Mouse (Mus musculus): Measurements from ENCODE around the gene Ryr3. TPM values are rescaled to one million over a fixed set of nuclear protein-coding genes. Genes with fewer than 3 reads are reported as not detected.
"Not testable (repeated sequence)": the region's sequence is repeated elsewhere in the genome, so short reads cannot be mapped to it uniquely, and the experiment has no call there.

Gene Ryr3
- total RNA-seq, 2 experiments from 2014 or later: 2.1 to 3.5 TPM

DNA sequence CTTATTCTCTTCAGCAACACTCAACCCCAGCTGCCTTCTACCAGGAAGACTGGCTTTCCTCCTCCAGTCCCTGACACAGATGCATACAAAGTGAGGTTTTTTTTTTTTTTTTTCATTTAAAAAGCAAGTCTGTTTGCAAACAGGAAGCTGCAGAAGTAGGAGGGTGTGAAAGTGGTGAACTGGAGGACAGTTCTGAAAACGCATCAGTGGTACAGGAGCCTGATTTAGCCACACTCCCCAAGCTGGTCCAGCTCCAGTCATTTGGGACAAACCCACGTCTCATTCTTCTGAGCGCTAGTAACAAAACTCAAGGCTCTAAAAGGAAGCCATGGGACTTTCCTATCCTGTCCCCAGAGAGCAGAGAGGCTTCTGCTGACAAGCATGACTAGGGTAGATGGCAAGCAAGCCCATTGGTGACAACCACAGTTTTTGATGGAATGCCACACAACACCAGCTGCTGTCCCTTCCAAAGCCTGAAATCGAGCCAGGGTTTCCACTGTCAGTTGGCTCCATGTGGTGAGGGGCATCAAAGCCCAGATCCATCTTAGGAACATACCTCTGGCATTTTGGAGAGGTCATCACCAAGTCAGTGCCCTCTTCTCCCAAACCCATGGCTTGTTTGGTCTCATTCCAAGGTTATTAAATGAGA, 101.5 kb downstream of the Ryr3 start:
- intact Hi-C loops (cut with DNase I): no loop called here
- no peak for DNase-seq

GRCm38 (mm10) chr2:113104609-113105008, 112.3 kb downstream of the Ryr3 start:
- intact Hi-C loops (cut with DNase I): no loop called here
- no peak for DNase-seq

GRCm38 (mm10) chr2:113095184-113095583, 121.7 kb downstream of the Ryr3 start:
- DNase-seq: no peak
- intact Hi-C loops (cut with DNase I): no loop called here

GRCm38 (mm10) chr2:113094088-113094487, 122.8 kb downstream of the Ryr3 start:
- intact Hi-C loops (cut with DNase I): no loop called here
- DNase-seq: no peak

DNA sequence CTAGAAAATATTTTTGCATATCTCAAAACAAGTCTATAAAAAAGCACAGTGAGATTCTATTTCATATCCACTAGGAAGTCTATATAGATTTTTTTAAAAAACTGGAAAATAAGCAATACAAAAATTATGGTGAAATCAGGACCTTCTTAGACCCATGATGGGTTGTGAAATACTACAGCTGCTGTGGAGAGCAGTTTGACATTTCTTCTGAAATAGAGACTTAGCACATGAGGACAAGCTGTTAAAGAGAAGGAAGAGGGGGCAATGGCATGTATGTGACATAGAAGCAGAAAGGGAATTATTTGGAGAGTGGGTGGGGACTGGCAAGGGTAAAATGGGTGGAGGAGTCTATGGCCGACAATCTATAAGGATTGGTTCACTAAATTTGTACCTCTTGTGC, 124.1 kb downstream of the Ryr3 start:
- intact Hi-C loops (cut with DNase I): no loop called here
- DNase-seq: no peak

DNA sequence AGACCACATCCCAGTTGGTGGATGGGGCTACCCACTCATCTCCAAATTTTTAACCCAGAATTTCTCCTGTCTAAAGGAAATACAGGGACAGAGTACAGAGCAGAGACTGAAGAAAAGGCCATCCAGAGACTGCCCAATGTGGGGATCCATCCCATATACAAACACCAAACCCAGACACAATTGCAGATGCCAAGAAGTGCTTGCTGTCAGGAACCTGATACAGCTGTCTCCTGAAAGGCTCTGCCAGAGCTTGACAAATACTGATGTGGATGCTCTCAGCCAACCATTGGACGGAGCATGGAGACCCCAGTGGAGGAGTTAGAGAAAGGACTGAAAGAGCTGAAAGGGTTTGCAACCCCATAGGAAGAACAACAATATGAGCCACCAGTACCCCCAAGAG, 125.6 kb downstream of the Ryr3 start:
- DNase-seq; intact Hi-C loops (cut with DNase I): not testable (repeated sequence)

DNA sequence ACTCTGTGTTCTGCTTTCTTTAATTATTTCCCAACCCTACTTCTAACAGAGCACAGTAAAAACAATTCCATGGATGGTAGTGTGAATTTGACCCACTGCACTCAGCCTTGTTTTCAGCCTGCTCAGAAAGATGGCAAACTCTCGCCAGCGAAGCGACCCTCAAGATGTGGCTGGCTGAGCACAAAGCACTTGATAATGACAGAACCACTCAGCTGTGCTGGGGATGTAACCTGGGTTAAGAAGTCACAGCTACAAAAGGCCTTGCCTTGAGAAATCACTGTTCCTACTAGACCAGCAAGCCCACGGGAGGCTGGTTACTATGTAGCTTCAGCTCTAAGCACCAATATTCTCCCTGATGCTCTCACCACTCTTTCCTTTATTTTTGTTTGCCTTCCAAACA, 140.5 kb downstream of the Ryr3 start:
- no peak for DNase-seq
- intact Hi-C loops (cut with DNase I): no loop called here

DNA sequence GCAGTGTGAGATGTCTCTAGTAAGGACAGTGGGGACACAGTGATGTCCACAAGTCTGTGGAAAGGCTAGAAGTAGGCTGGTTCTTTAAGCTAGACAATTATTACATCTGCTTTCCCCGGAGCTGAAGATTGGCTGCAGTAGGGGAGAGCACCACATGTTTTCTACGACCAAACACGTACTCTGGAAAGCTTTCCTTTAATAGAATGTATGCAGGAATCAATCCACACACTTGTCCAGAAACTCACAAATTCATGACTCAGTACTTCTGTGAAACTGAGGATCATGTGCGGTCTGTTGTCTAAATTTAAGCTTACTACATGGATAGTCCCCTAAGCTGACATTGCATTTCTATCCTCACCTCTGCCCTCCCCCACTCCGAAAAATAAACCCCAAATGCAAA, 157.5 kb downstream of the Ryr3 start:
- DNase-seq: no peak
- intact Hi-C loops (cut with DNase I): no loop called here

DNA sequence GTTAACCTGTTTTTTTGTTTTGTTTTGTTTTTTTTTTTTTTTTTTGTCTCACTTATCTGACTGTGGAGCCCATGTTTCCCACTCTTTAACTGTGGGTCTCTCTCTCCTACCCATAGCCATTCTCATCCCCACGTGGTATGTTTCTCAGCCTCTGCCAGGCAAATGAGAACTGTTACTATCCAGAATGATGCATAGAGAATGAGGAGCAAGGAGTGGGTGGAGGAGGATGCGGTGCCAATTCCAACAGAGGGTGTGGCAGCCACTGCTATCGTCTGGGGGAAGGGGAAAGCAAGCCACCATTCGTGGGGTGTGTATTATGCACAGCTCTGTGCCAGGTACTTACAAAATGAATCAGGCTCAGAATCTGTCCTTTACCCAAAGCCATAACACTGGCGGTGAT, 158.0 kb downstream of the Ryr3 start:
- intact Hi-C loops (cut with DNase I): no loop called here
- DNase-seq: no peak

GRCm38 (mm10) chr2:113058116-113058515, 158.8 kb downstream of the Ryr3 start:
- intact Hi-C loops (cut with DNase I): no loop called here
- no peak for DNase-seq

DNA sequence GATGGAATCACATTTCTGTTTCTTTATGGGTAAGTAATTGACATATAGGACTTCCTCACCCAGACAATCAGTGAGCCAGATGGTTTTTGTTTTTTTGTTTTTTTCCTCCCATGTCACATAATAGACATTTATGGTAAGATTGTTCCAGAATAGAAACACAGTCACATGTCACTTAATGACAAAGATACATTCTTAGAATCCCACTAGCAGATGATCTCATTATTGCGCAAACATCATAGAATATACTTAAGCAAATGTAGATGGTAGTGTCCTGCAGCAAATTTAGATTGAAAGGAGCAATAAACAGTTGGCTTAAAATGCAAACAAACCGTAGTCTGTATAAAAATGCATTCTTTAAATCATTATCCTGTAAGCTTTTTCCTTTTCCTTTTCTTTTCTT, 161.3 kb downstream of the Ryr3 start:
- no peak for DNase-seq
- intact Hi-C loops (cut with DNase I): no loop called here

DNA sequence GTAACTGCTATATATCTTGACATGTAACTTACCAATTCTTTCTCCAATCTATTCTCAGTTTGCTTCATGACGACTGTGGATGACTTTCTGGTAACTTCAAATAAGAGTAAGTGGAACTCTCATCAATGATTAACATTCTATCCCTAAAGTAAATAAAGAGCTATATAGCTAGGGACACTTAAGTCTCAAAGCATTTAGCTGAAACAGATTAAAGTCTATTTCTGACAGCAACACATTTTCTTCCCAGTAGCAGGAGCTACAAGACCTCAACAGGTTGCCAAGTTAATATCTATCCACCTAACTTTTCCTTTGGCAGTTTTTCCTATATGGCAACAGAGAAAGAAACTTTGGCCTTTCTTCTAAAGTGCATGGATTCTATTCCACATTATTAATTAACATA, 167.1 kb downstream of the Ryr3 start:
- no peak for DNase-seq
- intact Hi-C loops (cut with DNase I): no loop called here

GRCm38 (mm10) chr2:113036550-113036949, 180.3 kb downstream of the Ryr3 start:
- intact Hi-C loops (cut with DNase I): no loop called here
- DNase-seq: no peak

DNA sequence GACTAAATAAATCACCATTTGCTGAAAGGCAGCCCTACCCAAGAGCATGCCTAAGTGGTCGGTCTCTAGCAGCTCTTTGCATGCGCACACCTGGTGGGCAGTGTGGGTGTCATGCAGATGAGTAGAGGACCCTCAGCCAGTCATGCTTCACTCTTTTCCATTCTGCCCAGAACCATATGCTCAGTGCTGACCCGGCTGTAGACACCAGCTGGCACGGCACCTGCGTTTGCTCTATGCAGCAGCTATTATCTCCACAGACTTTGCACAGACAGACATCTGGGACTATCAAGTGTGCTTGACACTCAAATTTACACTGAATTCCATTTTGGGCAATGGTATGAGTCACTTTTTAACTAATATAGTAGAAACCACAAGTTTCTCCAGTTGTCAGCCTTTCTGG, 186.2 kb downstream of the Ryr3 start:
- intact Hi-C loops (cut with DNase I): no loop called here
- no peak for DNase-seq

DNA sequence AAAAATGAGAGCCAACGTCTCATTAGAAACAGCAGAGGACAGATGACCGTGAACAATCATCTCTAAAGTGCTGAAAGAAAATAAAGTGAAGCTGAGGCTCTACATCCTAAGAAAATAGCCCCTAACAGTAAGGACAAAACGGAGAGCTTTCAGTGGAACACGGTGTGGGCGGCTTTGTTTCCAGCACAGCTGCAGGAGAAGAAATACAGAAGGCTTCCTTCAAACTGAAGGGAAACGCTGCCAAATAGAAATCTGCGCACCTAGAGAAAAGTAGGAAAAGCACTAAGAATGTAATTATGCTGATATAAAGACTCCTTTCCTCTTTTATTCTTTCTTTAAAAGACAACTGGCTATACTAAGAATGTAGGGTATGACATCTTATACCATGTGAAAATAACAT, 197.0 kb downstream of the Ryr3 start:
- intact Hi-C loops (cut with DNase I): no loop called here

DNA sequence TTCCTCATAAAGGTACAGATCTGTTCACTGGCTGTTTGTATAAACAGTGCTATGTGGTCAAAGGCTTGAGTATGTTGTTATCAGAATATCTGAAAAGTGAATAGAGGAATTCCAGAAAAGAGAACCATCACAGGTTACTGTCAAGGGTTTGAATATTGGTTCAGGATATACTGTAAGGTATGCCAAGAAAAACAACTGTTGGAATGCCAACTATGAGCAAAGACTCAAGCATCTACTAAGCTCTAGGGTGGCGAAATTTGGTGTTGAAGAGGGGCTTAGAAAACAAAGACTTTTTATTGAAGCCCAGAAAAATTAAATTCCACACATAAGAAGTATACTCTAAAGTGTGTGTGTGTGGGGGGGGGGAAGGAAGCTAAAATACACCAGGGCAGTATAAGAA, 198.6 kb downstream of the Ryr3 start:
- DNase-seq: no peak
- intact Hi-C loops (cut with DNase I): no loop called here

More for the DNA sequence above, 197.0 kb downstream of the Ryr3 start:
- no peak for DNase-seq

GRCm38 (mm10) chr2:113016236-113016635, 200.7 kb downstream of the Ryr3 start:
- intact Hi-C loops (cut with DNase I): no loop called here
- no peak for DNase-seq

- intact Hi-C loops (cut with DNase I): no loop called here
- DNase-seq: no peak
Measured at GRCm38 (mm10) chr2:113008961-113009740, 207.7 kb downstream of the Ryr3 start.

DNA sequence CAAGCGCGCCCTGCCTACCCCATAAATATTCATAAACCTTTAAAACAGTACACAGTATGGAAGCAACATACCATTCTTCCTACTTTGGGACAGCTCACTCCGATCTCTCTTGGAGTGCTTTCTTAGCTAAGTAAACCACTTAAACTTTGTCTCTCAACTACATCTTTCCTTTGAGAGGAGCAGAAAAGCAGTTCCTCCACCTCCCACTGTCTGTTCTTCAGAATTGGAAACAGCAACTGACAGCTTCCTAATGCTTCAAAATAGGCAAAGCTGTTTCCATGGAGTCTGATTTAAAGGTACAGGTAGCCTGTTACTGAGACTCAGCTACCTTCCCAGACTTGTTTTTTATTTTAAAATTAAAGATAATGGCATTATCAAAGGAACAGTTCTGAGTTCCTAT, 218.4 kb downstream of the Ryr3 start:
- no peak for DNase-seq
- intact Hi-C loops (cut with DNase I): no loop called here

GRCm38 (mm10) chr2:112982908-112983510, 233.9 kb downstream of the Ryr3 start:
- DNase-seq: no peak
- intact Hi-C loops (cut with DNase I): no loop called here

DNA sequence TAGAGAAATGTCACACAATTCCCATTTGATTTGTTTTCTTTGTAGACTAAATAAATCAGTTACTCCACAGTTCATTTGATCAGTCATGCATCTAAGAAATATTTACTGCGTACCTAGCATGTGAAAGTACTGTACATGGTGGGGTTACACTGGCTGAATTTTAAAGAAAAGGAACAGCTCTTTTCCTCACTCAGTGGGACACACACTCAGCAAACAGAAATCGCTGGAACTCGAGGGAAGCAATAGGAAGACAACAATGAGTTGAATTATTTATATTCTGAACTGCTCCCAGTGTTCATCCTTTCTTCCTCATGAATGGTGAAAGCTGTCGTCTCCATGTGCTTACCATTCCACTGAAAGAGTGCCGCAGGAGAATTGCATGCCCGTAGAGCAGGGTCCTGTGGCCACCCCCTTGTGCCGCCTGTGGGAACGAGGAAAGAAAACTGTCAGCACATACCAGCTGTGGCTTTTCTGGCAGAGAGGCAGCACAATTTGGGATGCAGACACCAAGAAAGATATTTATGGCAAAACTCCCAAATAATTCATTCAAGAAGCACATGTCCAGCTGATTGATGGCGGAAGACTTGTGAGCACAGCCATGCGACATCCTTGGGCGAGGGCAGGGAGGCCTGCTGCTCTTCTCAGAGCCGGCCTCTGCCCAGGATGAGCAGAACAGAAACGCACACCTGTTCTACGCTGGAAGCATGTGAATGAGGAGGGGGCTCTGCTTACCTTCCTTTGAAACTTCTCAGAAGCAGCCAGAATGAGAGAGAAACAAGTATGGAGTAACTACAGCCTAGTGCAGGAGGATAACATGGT, 249.9 kb downstream of the Ryr3 start:
- DNase-seq: no peak
- intact Hi-C loops (cut with DNase I): no loop called here
